9 mouse cellular contexts compared by ENCODE assay signal in the genomic region with DNA sequence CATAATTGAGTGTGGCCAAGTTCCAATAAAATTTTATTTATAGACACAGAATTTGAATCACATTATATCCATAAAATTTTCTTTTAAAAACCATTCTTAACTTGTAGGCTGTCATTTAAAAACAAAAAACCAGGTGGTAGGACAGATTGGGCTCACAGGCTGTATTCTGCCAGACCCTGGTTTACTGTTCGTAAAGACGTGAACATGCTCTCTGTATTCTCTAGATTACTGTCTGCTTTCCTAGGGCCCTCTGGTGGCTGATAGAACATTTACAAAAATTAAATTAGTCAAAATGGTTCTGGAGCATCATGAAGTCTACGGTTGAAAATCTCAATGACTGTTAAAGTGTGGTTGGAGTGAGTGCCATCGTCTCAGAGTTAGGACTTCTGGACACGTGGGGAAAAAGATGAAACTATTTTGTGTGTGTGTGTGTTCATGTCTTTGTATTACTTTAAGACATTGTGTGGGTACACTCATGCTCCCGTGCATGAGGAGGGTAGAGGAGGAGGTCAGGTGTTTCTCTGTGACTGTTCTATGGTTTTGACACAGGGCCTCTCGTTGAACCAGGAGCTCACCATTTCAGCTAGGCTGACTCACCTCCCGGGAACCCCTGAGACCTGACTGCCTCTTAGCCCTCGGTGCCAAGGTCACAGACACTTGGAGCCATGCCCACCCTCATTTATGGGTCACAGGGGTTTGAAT. TPM values are rescaled to one million over a fixed set of nuclear protein-coding genes. Genes with fewer than 3 reads are reported as not detected.
DNase-seq lines count a peak whose midpoint lies in the region; ATAC-seq lines count a peak whose summit lies in the region.
"Had no signal": no experiment of that assay in that cellular context is flagged by ENCODE, and none has a peak within 500 bp of the region (broad histone marks: within the 10 kb centered on the region; RNA-seq: fewer than 3 reads in every experiment).

No protein-coding gene starts in this region.

- H3K4me1 ChIP-seq in forebrain, embryonic 15.5 days: no peaks in the 10 kb centered on the region
- no peaks in the 10 kb centered on the region for H3K4me1 ChIP-seq in forebrain, embryonic 10.5 days

- ATAC-seq in forebrain, embryonic 15.5 days (replicated peaks): peak; percentile 66
- ATAC-seq in erythroid progenitor cell, adult 5-6 weeks (replicated peaks; ENCODE audit: low FRiP score, poor library complexity, severe bottlenecking): peak; percentile 65; the same call in 1 of the 2 replicates
- peak; percentile 66 for ATAC-seq in megakaryocyte-erythroid progenitor cell, adult 5-6 weeks (replicated peaks; ENCODE audit: low FRiP score, low TSS enrichment, poor library complexity, severe bottlenecking)

- no peak overlapping the region for H3K4me2 ChIP-seq in forebrain, embryonic 15.5 days (replicated peaks)
- H3K4me2 ChIP-seq: liver, embryonic 15.5 days had no signal

- no peak overlapping the region for H3K27ac ChIP-seq in forebrain, embryonic 15.5 days (replicated peaks)
- no peak overlapping the region for H3K27ac ChIP-seq in forebrain, embryonic 10.5 days
- H3K27ac ChIP-seq: liver, embryonic 15.5 days had no signal

- no peak overlapping the region for H3K9ac ChIP-seq in forebrain, embryonic 15.5 days (replicated peaks)
- H3K9ac ChIP-seq: liver, embryonic 15.5 days had no signal

- no peak for DNase-seq in forebrain, embryonic 10.5 days (ENCODE audit: extremely low spot score, low spot score)
- DNase-seq in right cerebral cortex, postnatal 10 days (ENCODE audit: low spot score in 2 of 2): peak; percentile 49 to 58
- DNase-seq in right cerebral cortex, postnatal 14 days: no peak
- DNase-seq in spleen, postnatal 36 days (ENCODE audit: low spot score in 2 of 2): no peak
- no peak for DNase-seq in urinary bladder, adult 18-20 months (ENCODE audit: low spot score in 2 of 2)

- H3K4me3 ChIP-seq in forebrain, embryonic 15.5 days: no peak overlapping the region
- H3K4me3 ChIP-seq in forebrain, embryonic 10.5 days: no peak overlapping the region
- H3K4me3 ChIP-seq: liver, embryonic 15.5 days had no signal

- no peaks in the 10 kb centered on the region for H3K9me3 ChIP-seq in forebrain, embryonic 15.5 days
- peaks cover 5% of the 10 kb centered on the region; the same call in 1 of the 2 replicates for H3K9me3 ChIP-seq in forebrain, embryonic 10.5 days
- H3K9me3 ChIP-seq: liver, embryonic 15.5 days had no signal

- H3K36me3 ChIP-seq in forebrain, embryonic 15.5 days: peaks cover 2% of the 10 kb centered on the region; the same call in 1 of the 2 replicates
- H3K36me3 ChIP-seq in forebrain, embryonic 10.5 days (replicated peaks): peaks cover 34% of the 10 kb centered on the region

- H3K27me3 ChIP-seq in forebrain, embryonic 15.5 days: no peaks in the 10 kb centered on the region
- no peaks in the 10 kb centered on the region for H3K27me3 ChIP-seq in forebrain, embryonic 10.5 days (ENCODE audit: poor library complexity, severe bottlenecking)
- H3K27me3 ChIP-seq: liver, embryonic 15.5 days had no signal

- WGBS in forebrain, embryonic 15.5 days: 78% methylated on average over 9 of the region's 9 CpGs
- WGBS in forebrain, embryonic 10.5 days: 90% methylated on average over 9 of the region's 9 CpGs

RNA-seq across cellular contexts. Expression of gene Nfatc3, which starts 16.7 kb away (rescaled TPM):
- 4.1 and 4.8 TPM in 2 replicates for polyA plus RNA-seq in forebrain, embryonic 15.5 days (2015; fragmentation: Nextera tagmentation; extraction: Ambion mirVana)
- polyA plus RNA-seq in forebrain, embryonic 10.5 days (2016; fragmentation: Nextera tagmentation; extraction: Ambion mirVana): 6.6 TPM in 2 replicates
- total RNA-seq in erythroid progenitor cell, adult 5-6 weeks (2015; ENCODE audit: low replicate concordance): 71.3 and 80.4 TPM in 2 replicates
- total RNA-seq in erythroid progenitor cell, adult 5-6 weeks (2017; ENCODE audit: low replicate concordance): 32.7 and 37.5 TPM in 2 replicates
- 102 and 103 TPM in 2 replicates for total RNA-seq in megakaryocyte-erythroid progenitor cell, adult 5-6 weeks (2014; fragmentation: Nextera tagmentation)
- 35.0 and 35.3 TPM in 2 replicates for total RNA-seq in megakaryocyte-erythroid progenitor cell, adult 5-6 weeks (2017)

Comparison
In these comparisons a context has a peak if more than half of its experiments do, and no peak if none do; other contexts are left out.
1. DNase-seq: peak in right cerebral cortex, postnatal 10 days (2 of 2); none in forebrain, embryonic 10.5 days (single experiment), right cerebral cortex, postnatal 14 days (single experiment), spleen, postnatal 36 days (0 of 2) and urinary bladder, adult 18-20 months (0 of 2).
2. Peak in every context shown above with its lines, with median percentiles within 50 percentile points of each other: ATAC-seq.